Mouse (Mus musculus) stomach, embryonic 15.5 days (tissue): ENCODE measurements around the gene Acod1. TPM values are rescaled to one million over a fixed set of nuclear protein-coding genes. Genes with fewer than 3 reads are reported as not detected.

ENCODE experiments used
- ATAC-seq: fragments of 200-750 bp; cut with Nextera tagmentation; 2 replicates; pipeline ENCODE4 v1.8.0; 2017; ENCODE audit warnings: low read depth, moderate number of reproducible peaks, moderate TSS enrichment; ENCODE audit not compliant: insufficient read depth, low FRiP score
- H3K27ac ChIP-seq: fragments of 300-500 bp; sonication (generic); 2 replicates; pipeline ENCODE4 v1.5.1; 2015; ENCODE audit warnings: mild to moderate bottlenecking, inconsistent platforms
- H3K27me3 ChIP-seq: fragments of 300-500 bp; sonication (generic); replicated peaks from 2 replicates; pipeline ENCODE4 v1.6.1; 2015; ENCODE audit warnings: inconsistent platforms
- H3K36me3 ChIP-seq: fragments of 300-500 bp; sonication (generic); 2 replicates; pipeline ENCODE4 v1.6.1; 2015; ENCODE audit warnings: inconsistent platforms
- H3K4me1 ChIP-seq: fragments of 300-500 bp; sonication (generic); 2 replicates; pipeline ENCODE4 v1.6.1; 2015; ENCODE audit warnings: inconsistent platforms
- H3K4me2 ChIP-seq: fragments of 300-500 bp; sonication (generic); 2 replicates; pipeline ENCODE4 v1.6.1; 2015; ENCODE audit warnings: mild to moderate bottlenecking, inconsistent platforms
- H3K4me3 ChIP-seq: fragments of 300-500 bp; sonication (generic); replicated peaks from 2 replicates; pipeline ENCODE4 v1.5.1; 2015; ENCODE audit warnings: inconsistent platforms
- H3K9ac ChIP-seq: fragments of 300-500 bp; sonication (generic); 2 replicates; pipeline ENCODE4 v1.6.1; 2015; ENCODE audit warnings: inconsistent platforms
- H3K9me3 ChIP-seq: fragments of 300-500 bp; sonication (generic); 2 replicates; pipeline ENCODE4 v1.6.1; 2016; ENCODE audit warnings: inconsistent platforms
- WGBS: fragments of 180-500 bp; shearing (Covaris S2); methylation state at CpG from one replicate; pipeline ENCODE4 v1.1.7; 2015; 5-methylcytosine and 5-hydroxymethylcytosine counted together
- polyA plus RNA-seq: library from polyadenylated mRNA; unstranded; fragments of >200 nt; fragmentation: Nextera tagmentation; extraction: Ambion mirVana; gene quantifications from 2 replicates; pipeline ENCODE4 v1.2.1, GENCODE M21; 2015

Gene Acod1
- polyA plus RNA-seq, 1 experiment from 2014 or later = 0.05 TPM

- H3K36me3 ChIP-seq = 0 out of 2 replicates have a peak, but pooled peaks cover 3% of the 10 kb centered on the region
- no peak overlapping the region for H3K27ac ChIP-seq
- H3K4me1 ChIP-seq = peaks cover 22% of the 10 kb centered on the region
- no peak for ATAC-seq
- no peaks in the 10 kb centered on the region for H3K9me3 ChIP-seq
- WGBS = 71% methylated on average over 6 of the region's 6 CpGs
- no peak overlapping the region for H3K9ac ChIP-seq
- H3K27me3 ChIP-seq = no peaks in the 10 kb centered on the region
- no peak overlapping the region for H3K4me3 ChIP-seq
- no peak overlapping the region for H3K4me2 ChIP-seq
Measured at GRCm38 (mm10) chr14:103096621-103097020, 49.8 kb downstream of the Acod1 start.

DNA sequence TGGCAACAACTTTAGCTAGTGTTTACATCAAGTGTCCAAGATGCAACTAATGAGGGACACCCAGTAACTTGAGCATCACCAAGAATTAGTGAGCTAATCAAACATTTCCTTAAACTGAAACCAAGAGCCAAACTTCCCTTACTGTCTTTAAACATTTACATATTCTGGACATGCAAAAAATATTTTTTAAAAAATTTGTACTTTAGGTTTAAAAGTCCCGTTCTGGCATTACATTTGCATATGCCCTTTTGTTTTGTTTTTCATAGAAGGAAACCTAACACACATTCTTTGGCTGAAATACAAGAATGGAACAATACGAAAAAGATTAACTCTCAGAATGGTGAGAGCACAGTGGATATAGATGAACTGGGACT lies 51.4 kb downstream of the Acod1 start:
- H3K9ac ChIP-seq = peak overlapping the region; percentile 68; the same call in 1 of the 2 replicates
- peak overlapping the region; percentile 59 for H3K4me2 ChIP-seq
- H3K4me3 ChIP-seq = peak overlapping the region; percentile 85
- H3K4me1 ChIP-seq = peaks cover 19% of the 10 kb centered on the region
- 0 out of 2 replicates have a peak, but pooled peaks cover 3% of the 10 kb centered on the region for H3K36me3 ChIP-seq
- 1% methylated on average over 2 of the region's 2 CpGs for WGBS
- no peaks in the 10 kb centered on the region for H3K9me3 ChIP-seq
- ATAC-seq = no peak
- H3K27me3 ChIP-seq = no peaks in the 10 kb centered on the region
- H3K27ac ChIP-seq = peak overlapping the region; percentile 99

- H3K9ac ChIP-seq = peak overlapping the region; percentile 93
- H3K4me1 ChIP-seq = peaks cover 18% of the 10 kb centered on the region
- H3K36me3 ChIP-seq = 0 out of 2 replicates have a peak, but pooled peaks cover 3% of the 10 kb centered on the region
- H3K4me3 ChIP-seq = peak overlapping the region; percentile 85
- no peaks in the 10 kb centered on the region for H3K27me3 ChIP-seq
- ATAC-seq = peak; percentile 84
- under 1% methylated on average over 69 of the region's 86 CpGs for WGBS
- no peaks in the 10 kb centered on the region for H3K9me3 ChIP-seq
- peak overlapping the region; percentile 99 for H3K27ac ChIP-seq
- peak overlapping the region; percentile 59 for H3K4me2 ChIP-seq
Measured at GRCm38 (mm10) chr14:103098587-103099235, 51.9 kb downstream of the Acod1 start.

- no peaks in the 10 kb centered on the region for H3K9me3 ChIP-seq
- ATAC-seq = peak; percentile 94
Measured at GRCm38 (mm10) chr14:103099238-103099933, 52.6 kb downstream of the Acod1 start, which contains the start of gene Fbxl3. Gene Fbxl3, minus strand, starts transcription at chr14:103099566.

DNA sequence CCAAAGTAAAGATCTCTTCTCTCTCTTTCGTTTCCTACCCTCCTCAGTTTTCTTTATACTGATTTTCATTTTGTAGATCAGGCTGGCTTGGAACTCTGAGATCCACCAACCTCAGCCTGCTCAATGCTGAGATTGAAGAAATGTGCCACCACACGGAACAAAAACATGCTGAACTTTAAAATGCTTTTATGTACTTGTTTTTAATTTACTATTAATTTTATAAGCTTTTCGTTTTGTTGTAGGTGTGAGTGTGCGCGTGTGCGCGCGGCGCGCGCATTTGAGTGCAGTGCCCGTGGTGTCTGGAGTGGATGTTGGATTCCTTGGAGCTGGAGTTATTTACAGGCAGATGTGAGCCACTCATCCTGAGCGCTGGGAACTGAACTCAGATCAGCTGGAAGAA lies 53.5 kb downstream of the Acod1 start:
- Histone ChIP-seq H3K4me3 (no peak overlapping the region), H3K27ac (peak overlapping the region; percentile 26; the same call in 1 of the 2 replicates), H3K4me1 (peaks cover 16% of the 10 kb centered on the region), H3K27me3 (no peaks in the 10 kb centered on the region), H3K9ac (no peak overlapping the region), H3K4me2 (no peak overlapping the region), H3K36me3 (0 out of 2 replicates have a peak, but pooled peaks cover 3% of the 10 kb centered on the region), H3K9me3 (no peaks in the 10 kb centered on the region)
- ATAC-seq = no peak
- WGBS = 74% methylated on average over 13 of the region's 13 CpGs

More at GRCm38 (mm10) chr14:103099238-103099933, 52.6 kb downstream of the Acod1 start, which contains the start of gene Fbxl3:
- peak within 1 kb of the TSS; percentile 99 for H3K27ac ChIP-seq
- H3K4me3 ChIP-seq = peak within 1 kb of the TSS; percentile 85
- WGBS = under 1% methylated on average over 88 of the region's 88 CpGs
- H3K36me3 ChIP-seq = 0 out of 2 replicates have a peak, but pooled peaks cover 3% of the 10 kb centered on the region
- H3K27me3 ChIP-seq = no peaks in the 10 kb centered on the region
- peak within 1 kb of the TSS; percentile 93 for H3K9ac ChIP-seq
- H3K4me1 ChIP-seq = peaks cover 16% of the 10 kb centered on the region
- H3K4me2 ChIP-seq = peak within 1 kb of the TSS; percentile 59

GRCm38 (mm10) chr14:103101171-103101570 lies 54.4 kb downstream of the Acod1 start:
- no peak overlapping the region for H3K4me3 ChIP-seq
- H3K27me3 ChIP-seq = no peaks in the 10 kb centered on the region
- 54% methylated on average over 3 of the region's 3 CpGs for WGBS
- no peak overlapping the region for H3K9ac ChIP-seq
- H3K27ac ChIP-seq = peak overlapping the region; percentile 35; the same call in 1 of the 2 replicates
- H3K36me3 ChIP-seq = 0 out of 2 replicates have a peak, but pooled peaks cover 2% of the 10 kb centered on the region
- H3K4me2 ChIP-seq = no peak overlapping the region
- ATAC-seq = no peak
- H3K4me1 ChIP-seq = peaks cover 16% of the 10 kb centered on the region
- no peaks in the 10 kb centered on the region for H3K9me3 ChIP-seq

- Histone ChIP-seq H3K4me1 (peaks cover 14% of the 10 kb centered on the region), H3K27me3 (no peaks in the 10 kb centered on the region), H3K9me3 (no peaks in the 10 kb centered on the region), H3K36me3 (no peaks in the 10 kb centered on the region), H3K4me2 (no peak overlapping the region), H3K4me3 (no peak overlapping the region), H3K27ac (no peak overlapping the region), H3K9ac (no peak overlapping the region)
- ATAC-seq = no peak
- 41% methylated on average over 6 of the region's 6 CpGs for WGBS
Measured at GRCm38 (mm10) chr14:103102246-103102645, 55.5 kb downstream of the Acod1 start.

- Histone ChIP-seq H3K36me3 (no peaks in the 10 kb centered on the region), H3K27ac (0 out of 2 replicates have a peak overlapping the region, but pooled peaks have one; percentile 11), H3K9ac (no peak overlapping the region), H3K4me3 (no peak overlapping the region), H3K4me2 (no peak overlapping the region), H3K4me1 (peaks cover 11% of the 10 kb centered on the region; the same call in 1 of the 2 replicates), H3K9me3 (no peaks in the 10 kb centered on the region), H3K27me3 (no peaks in the 10 kb centered on the region)
- 50% methylated on average over 10 of the region's 10 CpGs for WGBS
- no peak for ATAC-seq
Measured at GRCm38 (mm10) chr14:103102731-103103335, 56.1 kb downstream of the Acod1 start.

Other genes starting within 250 kb of the Acod1 start
- gene Kctd12, start 64.3 kb upstream of the Acod1 start, polyA plus RNA-seq = 14.8 and 19.2 TPM in 2 replicates
- 29.2 and 31.8 TPM in 2 replicates for gene Cln5, start 23.2 kb downstream of the Acod1 start, polyA plus RNA-seq
- gene Fbxl3, start 52.6 kb downstream of the Acod1 start, polyA plus RNA-seq = 22.5 and 24.2 TPM in 2 replicates